Mouse (Mus musculus) cerebellum, postnatal 10 days (tissue): ENCODE results near the gene Rex1bd.

Experiments used
- DNase-seq, 2 experiments: peaks; one replicate each; pipeline ENCODE4 v3.0.0; 2021; ENCODE audit warnings: mixed read lengths in 2 of 2

Gene Rex1bd

GRCm38 (mm10) chr8:70501820-70502529, 4.6 kb downstream of the Rex1bd start:
- peak; percentile 77 to 89 for DNase-seq

- DNase-seq = peak; percentile 70 to 72
These were observed 5.9 kb downstream of the Rex1bd start for GRCm38 (mm10) chr8:70500386-70501301.

DNA sequence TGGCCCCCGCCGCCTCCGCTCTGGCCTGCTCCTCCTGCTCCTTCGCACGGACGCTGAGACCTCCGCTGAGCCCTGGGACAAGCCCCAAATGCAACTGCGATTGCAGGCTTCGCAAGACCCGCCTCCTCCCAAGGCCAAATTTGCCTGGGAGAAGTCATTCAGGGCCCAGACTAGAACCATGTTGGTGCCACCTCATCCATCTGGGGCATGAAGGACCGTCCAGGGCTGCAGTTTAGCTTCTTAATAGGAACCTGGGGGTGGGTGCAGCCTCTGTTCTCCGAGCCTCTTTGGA, 10.8 kb downstream of the Rex1bd start:
- DNase-seq = no peak

DNA sequence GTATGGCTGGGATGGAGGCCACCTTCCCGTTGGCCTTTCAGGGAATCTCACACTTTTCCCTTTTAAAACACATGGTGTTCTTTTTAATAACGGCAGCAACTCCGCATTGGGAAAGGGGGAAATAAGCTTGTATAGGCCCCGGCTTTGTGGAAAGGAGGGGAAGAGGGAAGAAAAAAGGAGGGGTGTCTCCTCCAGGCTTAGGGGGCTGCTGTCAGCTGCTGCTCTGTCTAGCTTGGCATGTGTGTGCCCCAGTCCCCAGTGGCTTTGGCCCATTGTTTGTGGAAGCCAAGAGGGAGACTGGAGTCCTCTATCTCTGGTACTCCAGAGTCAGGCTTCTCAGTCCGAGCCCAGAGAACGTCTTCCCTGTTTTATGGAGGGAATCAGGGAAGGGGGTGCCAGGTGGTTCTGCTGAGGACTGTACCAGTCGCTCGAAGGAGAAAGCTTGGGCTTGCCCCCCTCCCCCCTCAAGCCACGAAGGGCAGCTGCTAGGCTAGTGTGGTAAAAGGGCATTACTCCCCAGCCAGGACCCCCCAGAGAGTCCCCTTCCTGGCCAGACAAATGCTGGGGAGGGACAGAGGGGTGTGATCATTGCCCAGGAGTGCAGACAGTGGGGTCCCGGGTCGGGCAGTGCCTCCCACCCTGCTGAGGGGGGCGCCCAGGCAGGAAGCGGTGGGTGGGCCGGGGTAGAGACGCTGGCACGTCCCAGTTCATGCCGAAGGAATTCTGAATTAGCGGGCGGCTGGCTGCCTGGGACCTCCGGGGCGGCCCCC, 11.4 kb downstream of the Rex1bd start:
- no peak for DNase-seq

DNA sequence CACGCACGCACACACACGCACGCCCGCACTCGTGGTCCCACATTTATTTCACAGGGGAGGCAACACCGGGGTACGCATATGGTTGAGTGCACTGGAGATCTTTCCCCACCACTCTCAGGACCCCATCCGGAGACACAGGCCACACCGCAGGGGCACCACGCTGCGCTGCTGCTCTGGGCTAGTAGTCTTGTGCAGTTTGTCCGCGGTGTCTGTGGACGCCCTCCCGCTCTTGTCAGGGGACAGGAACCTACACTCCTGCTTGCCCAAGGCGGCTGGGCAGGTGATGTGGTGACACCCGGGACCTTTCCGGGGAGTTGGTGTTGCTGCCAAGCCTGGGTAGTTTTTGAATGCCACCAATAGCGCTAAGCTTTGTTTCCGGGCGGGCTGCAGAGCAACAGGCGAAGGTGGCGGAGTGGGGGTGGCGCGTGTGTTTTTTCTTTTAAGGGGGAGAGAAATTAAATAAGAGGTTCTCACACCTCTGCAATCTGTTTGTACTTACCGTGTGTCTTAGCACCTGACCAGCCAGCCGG, 12.1 kb downstream of the Rex1bd start:
- no peak for DNase-seq

GRCm38 (mm10) chr8:70493692-70494415, 12.7 kb downstream of the Rex1bd start:
- no peak for DNase-seq

- no peak for DNase-seq
These were observed 13.6 kb downstream of the Rex1bd start, which contains the start of gene Crlf1 for GRCm38 (mm10) chr8:70492664-70493640. Gene Crlf1 (plus strand): TSS chr8:70493158.

DNA sequence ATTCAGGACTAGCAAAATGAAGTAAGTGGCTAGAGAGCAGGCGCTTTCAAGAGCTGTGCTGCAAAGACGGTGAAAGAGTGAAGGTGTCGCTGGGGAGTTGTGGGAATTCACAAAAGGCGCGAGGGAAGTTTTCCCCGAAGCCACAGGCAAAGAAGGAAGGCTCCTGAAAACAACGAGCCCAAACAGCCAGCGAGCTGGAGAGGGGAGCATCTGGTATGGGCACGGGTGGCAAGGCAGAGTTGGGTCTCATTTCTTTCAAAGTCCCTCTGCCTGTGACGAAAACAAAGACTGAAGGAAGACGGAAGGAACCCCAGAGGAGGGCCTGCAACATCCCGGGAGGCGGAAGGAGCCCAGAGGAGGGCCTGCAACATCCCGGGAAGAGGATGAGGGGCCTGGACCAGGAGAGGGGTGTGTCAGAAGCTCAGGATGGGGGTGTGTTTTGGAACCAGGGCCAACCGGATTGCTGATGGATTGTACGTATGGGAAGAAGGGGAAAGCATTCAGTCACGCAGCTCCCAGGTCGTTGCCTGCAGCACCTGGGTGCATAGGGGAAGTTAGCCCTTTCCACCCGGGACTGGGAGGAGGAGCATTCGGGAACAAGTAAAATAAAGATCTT, 15.6 kb downstream of the Rex1bd start:
- no peak for DNase-seq

- DNase-seq = no peak
These were observed 16.3 kb downstream of the Rex1bd start for GRCm38 (mm10) chr8:70490061-70490879.

DNA sequence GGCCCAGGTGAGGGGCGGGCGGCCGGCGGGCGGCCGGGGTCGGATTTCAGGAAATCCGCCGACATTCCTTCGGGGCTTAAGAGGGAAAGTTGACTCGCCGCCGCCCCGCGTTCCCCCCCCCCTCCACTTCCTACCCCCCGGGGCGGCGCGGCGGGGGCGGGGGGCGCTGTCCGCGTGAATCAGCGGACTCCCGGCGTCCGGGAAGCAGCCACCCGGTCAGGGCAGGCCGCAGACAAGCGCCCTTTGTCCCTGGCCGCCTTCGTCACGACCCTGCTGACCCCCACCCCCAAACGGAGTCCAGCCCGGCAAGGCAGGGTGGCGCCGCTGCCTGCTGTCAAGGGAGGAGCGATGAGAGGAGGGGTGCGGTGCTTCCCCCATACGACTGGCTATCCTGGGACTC, 17.0 kb downstream of the Rex1bd start:
- no peak for DNase-seq

DNA sequence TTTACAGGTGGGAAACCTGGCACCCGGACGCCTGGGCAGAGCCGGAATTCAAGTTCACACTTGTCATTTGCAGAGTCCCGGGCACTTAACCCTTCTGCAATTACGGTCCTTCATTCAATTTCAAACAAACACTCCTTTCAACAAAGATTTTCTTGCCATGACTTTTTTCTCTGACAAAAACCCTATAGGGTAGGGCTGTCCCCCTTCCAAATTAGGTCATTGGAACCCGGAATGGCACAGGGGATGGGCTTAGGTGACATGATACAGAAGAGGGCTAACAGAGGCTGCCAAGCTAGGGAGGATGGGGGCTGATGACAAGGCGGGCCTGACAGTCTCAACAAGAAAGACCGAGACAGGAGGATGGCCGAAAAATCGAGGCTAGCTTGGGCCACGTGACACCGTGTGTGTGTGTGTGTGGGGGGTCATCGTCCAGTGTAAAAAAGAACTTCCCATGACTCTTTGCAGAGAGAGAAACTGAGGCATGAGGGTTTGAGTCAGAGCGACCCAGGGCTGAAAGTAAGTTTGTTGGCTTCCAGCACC, 17.6 kb downstream of the Rex1bd start:
- no peak for DNase-seq

GRCm38 (mm10) chr8:70487993-70488796, 18.4 kb downstream of the Rex1bd start:
- peak in 1 of 2 experiments; percentile 46 for DNase-seq

DNA sequence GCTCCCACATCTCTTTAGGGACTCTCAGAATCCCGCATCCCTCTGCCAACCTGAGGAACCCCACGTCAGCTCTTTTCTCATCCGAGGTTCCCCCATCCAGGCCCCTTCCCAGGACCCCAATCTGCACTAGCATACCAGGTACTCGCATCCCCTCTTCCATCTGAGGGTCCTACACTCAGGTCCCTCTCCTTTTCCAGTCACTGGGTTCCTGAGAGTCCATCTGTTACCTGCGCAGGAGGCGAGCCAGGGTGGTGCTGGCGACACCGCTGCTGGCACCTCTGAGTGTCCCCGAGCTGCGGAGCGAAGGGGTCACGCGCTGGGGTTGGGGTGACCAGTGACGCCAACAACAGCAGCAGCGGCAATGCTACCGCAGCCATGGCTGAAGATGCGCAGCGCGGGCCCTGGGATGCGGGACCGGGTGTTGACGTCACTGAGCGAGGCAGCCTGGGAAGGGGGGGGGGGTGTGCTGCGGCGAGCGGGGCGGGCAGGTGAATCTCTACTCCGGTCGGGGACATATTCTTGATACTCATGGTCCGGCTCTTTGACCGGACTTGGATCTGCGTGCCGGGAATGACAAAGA, 19.5 kb downstream of the Rex1bd start, which contains the start of gene Tmem59l:
TSS of gene Tmem59l (minus strand) at position 418 of the 580 bp plus-strand sequence.
- DNase-seq = peak; percentile 73 to 78

- peak; percentile 59 to 69 for DNase-seq
These were observed 20.3 kb downstream of the Rex1bd start for GRCm38 (mm10) chr8:70486191-70486681.

GRCm38 (mm10) chr8:70482943-70483342, 23.6 kb downstream of the Rex1bd start:
- no peak for DNase-seq

DNA sequence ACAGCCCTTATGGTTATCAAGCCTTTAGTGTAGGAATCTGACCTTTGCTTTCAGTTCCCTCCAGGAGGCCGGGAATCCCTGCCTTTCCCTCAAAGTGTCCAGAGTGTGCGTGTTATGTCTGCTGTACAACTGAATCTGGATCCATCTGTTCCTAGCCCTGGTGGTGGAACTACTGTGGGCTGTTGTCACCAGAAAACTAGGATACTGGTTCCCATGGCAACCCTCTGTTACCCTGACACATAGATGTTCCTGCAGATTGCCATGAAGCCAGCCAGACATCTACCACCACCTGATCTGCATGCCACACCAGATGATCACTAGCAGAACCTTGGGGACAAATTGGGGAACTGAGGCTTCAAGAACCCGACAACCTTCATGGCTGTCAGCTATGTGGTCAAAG, 24.6 kb downstream of the Rex1bd start:
- no peak for DNase-seq

- no peak for DNase-seq
These were observed 29.1 kb downstream of the Rex1bd start for GRCm38 (mm10) chr8:70477269-70477982.
